Mouse (Mus musculus): ENCODE measurements around the gene Tia1. TPM values are rescaled to one million over a fixed set of nuclear protein-coding genes. Genes with fewer than 3 reads are reported as not detected.

Gene Tia1
- polyA plus RNA-seq, 1 experiment from 2014 or later = 326 TPM

- no peak overlapping the region for H3K9ac ChIP-seq
- peaks cover 1% of the 10 kb centered on the region; the same call in 1 of the 2 replicates for H3K4me1 ChIP-seq (replicated peaks)
- no peak overlapping the region for H3K4me3 ChIP-seq
- H3K9me3 ChIP-seq = no peaks in the 10 kb centered on the region
- H3K36me3 ChIP-seq = peaks cover 81% of the 10 kb centered on the region
- 84% methylated on average over 18 of the region's 18 CpGs for WGBS
- no peak for ATAC-seq (ENCODE audit: low read depth)
- H3K27ac ChIP-seq (replicated peaks) = no peak overlapping the region
- no peaks in the 10 kb centered on the region for H3K27me3 ChIP-seq
- H3K4me2 ChIP-seq = no peak overlapping the region
These were observed 15.6 kb upstream of the Tia1 start for GRCm38 (mm10) chr6:86388461-86388860.

GRCm38 (mm10) chr6:86391326-86391725, 12.7 kb upstream of the Tia1 start:
- H3K4me2 ChIP-seq = no peak overlapping the region
- H3K4me3 ChIP-seq = no peak overlapping the region
- 98% methylated on average over 5 of the region's 5 CpGs for WGBS
- peaks cover 27% of the 10 kb centered on the region for H3K4me1 ChIP-seq (replicated peaks)
- no peak for ATAC-seq (ENCODE audit: low read depth)
- H3K9me3 ChIP-seq = no peaks in the 10 kb centered on the region
- H3K27ac ChIP-seq (replicated peaks) = no peak overlapping the region
- no peak overlapping the region for H3K9ac ChIP-seq
- H3K27me3 ChIP-seq = no peaks in the 10 kb centered on the region
- H3K36me3 ChIP-seq = peaks cover 74% of the 10 kb centered on the region

- no peak overlapping the region for H3K9ac ChIP-seq
- H3K9me3 ChIP-seq = no peaks in the 10 kb centered on the region
- WGBS = 100% methylated on average over 1 of the region's 1 CpGs
- peaks cover 60% of the 10 kb centered on the region for H3K36me3 ChIP-seq
- H3K27me3 ChIP-seq = no peaks in the 10 kb centered on the region
- H3K4me2 ChIP-seq = no peak overlapping the region
- peaks cover 34% of the 10 kb centered on the region for H3K4me1 ChIP-seq (replicated peaks)
- H3K27ac ChIP-seq (replicated peaks) = no peak overlapping the region
- no peak overlapping the region for H3K4me3 ChIP-seq
- no peak for ATAC-seq (ENCODE audit: low read depth)
These were observed 10.8 kb upstream of the Tia1 start for GRCm38 (mm10) chr6:86393187-86393586.

GRCm38 (mm10) chr6:86394078-86394720, 9.8 kb upstream of the Tia1 start:
- Histone ChIP-seq H3K36me3 (peaks cover 50% of the 10 kb centered on the region), H3K4me2 (no peak overlapping the region), H3K27me3 (peaks cover 9% of the 10 kb centered on the region; the same call in 1 of the 2 replicates), H3K4me1 (replicated peaks) (peaks cover 34% of the 10 kb centered on the region), H3K4me3 (peak overlapping the region; percentile 3; the same call in 1 of the 2 replicates), H3K9me3 (no peaks in the 10 kb centered on the region), H3K9ac (no peak overlapping the region), H3K27ac (replicated peaks) (no peak overlapping the region)
- no peak for ATAC-seq (ENCODE audit: low read depth)
- 94% methylated on average over 17 of the region's 17 CpGs for WGBS

- WGBS = 88% methylated on average over 9 of the region's 9 CpGs
- Histone ChIP-seq H3K4me2 (peak overlapping the region; percentile 86), H3K4me1 (replicated peaks) (peaks cover 34% of the 10 kb centered on the region), H3K4me3 (peak overlapping the region; percentile 91), H3K9ac (peak overlapping the region; percentile 97), H3K36me3 (peaks cover 42% of the 10 kb centered on the region), H3K27ac (replicated peaks) (no peak overlapping the region), H3K9me3 (no peaks in the 10 kb centered on the region), H3K27me3 (peaks cover 9% of the 10 kb centered on the region; the same call in 1 of the 2 replicates)
- no peak for ATAC-seq (ENCODE audit: low read depth)
These were observed 9.0 kb upstream of the Tia1 start for GRCm38 (mm10) chr6:86395021-86395420.

- H3K27me3 ChIP-seq = peaks cover 9% of the 10 kb centered on the region; the same call in 1 of the 2 replicates
- WGBS = 14% methylated on average over 10 of the region's 10 CpGs
- H3K4me2 ChIP-seq = peak overlapping the region; percentile 86
- H3K9ac ChIP-seq = peak overlapping the region; percentile 97
- H3K9me3 ChIP-seq = no peaks in the 10 kb centered on the region
- H3K4me1 ChIP-seq (replicated peaks) = peaks cover 34% of the 10 kb centered on the region
- peaks cover 32% of the 10 kb centered on the region for H3K36me3 ChIP-seq
- peak overlapping the region; percentile 94 for H3K27ac ChIP-seq (replicated peaks)
- peak overlapping the region; percentile 91 for H3K4me3 ChIP-seq
- no peak for ATAC-seq (ENCODE audit: low read depth)
These were observed 8.1 kb upstream of the Tia1 start for GRCm38 (mm10) chr6:86395969-86396368.

- Histone ChIP-seq H3K27ac (replicated peaks) (peak within 1 kb of the TSS; percentile 94), H3K9ac (peak within 1 kb of the TSS; percentile 97), H3K27me3 (peaks cover 9% of the 10 kb centered on the region; the same call in 1 of the 2 replicates), H3K9me3 (no peaks in the 10 kb centered on the region), H3K36me3 (peaks cover 25% of the 10 kb centered on the region), H3K4me2 (peak within 1 kb of the TSS; percentile 86), H3K4me3 (peak within 1 kb of the TSS; percentile 91), H3K4me1 (replicated peaks) (peaks cover 34% of the 10 kb centered on the region)
- WGBS = under 1% methylated on average over 51 of the region's 51 CpGs
- ATAC-seq (ENCODE audit: low read depth) = peak; percentile 95
These were observed 7.3 kb upstream of the Tia1 start, which contains the start of gene Pcyox1 for GRCm38 (mm10) chr6:86396581-86397256. Pcyox1 (minus strand) TSS chr6:86397154.

GRCm38 (mm10) chr6:86397257-86397980, 6.6 kb upstream of the Tia1 start:
- Histone ChIP-seq H3K9ac (peak overlapping the region; percentile 97), H3K4me1 (replicated peaks) (peaks cover 34% of the 10 kb centered on the region), H3K27ac (replicated peaks) (peak overlapping the region; percentile 94), H3K4me3 (peak overlapping the region; percentile 91), H3K9me3 (no peaks in the 10 kb centered on the region), H3K27me3 (peaks cover 9% of the 10 kb centered on the region; the same call in 1 of the 2 replicates), H3K36me3 (peaks cover 18% of the 10 kb centered on the region), H3K4me2 (peak overlapping the region; percentile 86)
- WGBS = 7% methylated on average over 14 of the region's 14 CpGs
- no peak for ATAC-seq (ENCODE audit: low read depth)

GRCm38 (mm10) chr6:86398986-86399385, 5.0 kb upstream of the Tia1 start:
- 82% methylated on average over 2 of the region's 2 CpGs for WGBS
- Histone ChIP-seq H3K27me3 (peaks cover 9% of the 10 kb centered on the region; the same call in 1 of the 2 replicates), H3K4me2 (no peak overlapping the region), H3K27ac (replicated peaks) (no peak overlapping the region), H3K4me3 (no peak overlapping the region), H3K9me3 (no peaks in the 10 kb centered on the region), H3K4me1 (replicated peaks) (peaks cover 35% of the 10 kb centered on the region), H3K9ac (no peak overlapping the region), H3K36me3 (peaks cover 5% of the 10 kb centered on the region)
- no peak for ATAC-seq (ENCODE audit: low read depth)

GRCm38 (mm10) chr6:86399995-86400394, 4.0 kb upstream of the Tia1 start:
- Histone ChIP-seq H3K9ac (no peak overlapping the region), H3K9me3 (no peaks in the 10 kb centered on the region), H3K4me1 (replicated peaks) (peaks cover 26% of the 10 kb centered on the region), H3K36me3 (no peaks in the 10 kb centered on the region), H3K27me3 (peaks cover 9% of the 10 kb centered on the region; the same call in 1 of the 2 replicates), H3K27ac (replicated peaks) (no peak overlapping the region), H3K4me3 (no peak overlapping the region), H3K4me2 (no peak overlapping the region)
- 89% methylated on average over 2 of the region's 2 CpGs for WGBS
- no peak for ATAC-seq (ENCODE audit: low read depth)

- ATAC-seq (ENCODE audit: low read depth) = no peak
- no peaks in the 10 kb centered on the region for H3K36me3 ChIP-seq
- H3K4me2 ChIP-seq = peak overlapping the region; percentile 32
- H3K9ac ChIP-seq = 0 out of 2 replicates have a peak overlapping the region, but pooled peaks have one; percentile 0
- peaks cover 9% of the 10 kb centered on the region; the same call in 1 of the 2 replicates for H3K27me3 ChIP-seq
- WGBS = 8% methylated on average over 9 of the region's 9 CpGs
- H3K9me3 ChIP-seq = no peaks in the 10 kb centered on the region
- H3K4me3 ChIP-seq = 0 out of 2 replicates have a peak overlapping the region, but pooled peaks have one; percentile 2
- H3K27ac ChIP-seq (replicated peaks) = no peak overlapping the region
- H3K4me1 ChIP-seq (replicated peaks) = peaks cover 16% of the 10 kb centered on the region
These were observed 3.0 kb upstream of the Tia1 start for GRCm38 (mm10) chr6:86400972-86401371.

Measured in neural tube, embryonic 13.5 days (tissue).